Mouse (Mus musculus) right cerebral cortex, postnatal 10 days (tissue): Measurements from ENCODE around the gene Mybpc2.

Source experiments
- DNase-seq, 2 experiments: peaks; one replicate each; pipeline ENCODE4 v3.0.0; 2021; ENCODE audit warnings: low spot score in 2 of 2

The Mybpc2 gene

GRCm38 (mm10) chr7:44524502-44524901 is at the start of gene Mybpc2:
Gene Mybpc2 (minus strand): TSS chr7:44524656.
- DNase-seq = no peak

GRCm38 (mm10) chr7:44572956-44573484 is 48.6 kb upstream of the Mybpc2 start:
- DNase-seq = no peak

GRCm38 (mm10) chr7:44572213-44572701 is 47.8 kb upstream of the Mybpc2 start, which contains the start of gene Napsa:
Gene Napsa (plus strand): TSS chr7:44572380.
- no peak for DNase-seq

GRCm38 (mm10) chr7:44571811-44572210 is 47.4 kb upstream of the Mybpc2 start:
- no peak for DNase-seq

GRCm38 (mm10) chr7:44570989-44571388 is 46.5 kb upstream of the Mybpc2 start:
- DNase-seq = no peak

GRCm38 (mm10) chr7:44568803-44569202 is 44.3 kb upstream of the Mybpc2 start:
- no peak for DNase-seq

DNA sequence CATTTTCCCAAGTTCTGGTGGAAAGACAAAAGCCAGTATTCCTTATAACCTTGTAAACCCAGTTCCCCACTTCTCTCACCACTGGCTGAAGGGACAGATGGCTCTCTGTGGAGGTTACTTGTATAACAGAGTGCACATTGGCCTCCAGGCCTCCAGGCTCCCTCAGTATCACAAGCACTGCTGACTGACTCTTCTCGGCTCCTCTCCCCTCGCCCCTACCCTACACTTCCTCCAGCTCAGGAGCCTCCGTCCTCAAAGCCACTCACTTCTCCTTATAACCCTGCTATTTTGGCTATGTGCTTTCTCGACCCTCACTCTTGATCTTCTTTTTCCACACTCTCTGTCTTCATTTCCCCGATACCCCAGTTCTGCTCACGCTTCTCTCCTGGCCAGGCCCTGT is 41.0 kb upstream of the Mybpc2 start:
- DNase-seq = no peak

DNA sequence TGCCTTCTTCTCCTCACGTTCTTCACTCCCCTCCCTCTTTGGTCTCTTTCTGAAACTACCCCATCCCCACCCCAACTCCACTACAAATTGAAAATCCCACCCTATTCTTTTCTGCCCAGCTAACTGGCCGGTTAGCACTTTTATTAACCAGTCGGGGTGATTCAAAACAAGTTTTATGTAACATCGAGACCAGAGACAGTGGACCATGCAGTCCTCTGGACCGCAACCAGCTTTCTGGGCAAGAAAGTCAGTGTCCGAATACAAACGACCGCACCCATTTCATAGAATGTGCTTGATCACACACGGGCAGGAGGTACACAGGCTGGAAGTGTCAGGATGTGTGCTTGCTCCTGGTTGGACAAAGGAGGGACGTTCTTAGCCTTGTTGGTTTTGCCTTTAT is 40.0 kb upstream of the Mybpc2 start:
- no peak for DNase-seq

GRCm38 (mm10) chr7:44563284-44563683 is 38.8 kb upstream of the Mybpc2 start:
- no peak for DNase-seq

DNA sequence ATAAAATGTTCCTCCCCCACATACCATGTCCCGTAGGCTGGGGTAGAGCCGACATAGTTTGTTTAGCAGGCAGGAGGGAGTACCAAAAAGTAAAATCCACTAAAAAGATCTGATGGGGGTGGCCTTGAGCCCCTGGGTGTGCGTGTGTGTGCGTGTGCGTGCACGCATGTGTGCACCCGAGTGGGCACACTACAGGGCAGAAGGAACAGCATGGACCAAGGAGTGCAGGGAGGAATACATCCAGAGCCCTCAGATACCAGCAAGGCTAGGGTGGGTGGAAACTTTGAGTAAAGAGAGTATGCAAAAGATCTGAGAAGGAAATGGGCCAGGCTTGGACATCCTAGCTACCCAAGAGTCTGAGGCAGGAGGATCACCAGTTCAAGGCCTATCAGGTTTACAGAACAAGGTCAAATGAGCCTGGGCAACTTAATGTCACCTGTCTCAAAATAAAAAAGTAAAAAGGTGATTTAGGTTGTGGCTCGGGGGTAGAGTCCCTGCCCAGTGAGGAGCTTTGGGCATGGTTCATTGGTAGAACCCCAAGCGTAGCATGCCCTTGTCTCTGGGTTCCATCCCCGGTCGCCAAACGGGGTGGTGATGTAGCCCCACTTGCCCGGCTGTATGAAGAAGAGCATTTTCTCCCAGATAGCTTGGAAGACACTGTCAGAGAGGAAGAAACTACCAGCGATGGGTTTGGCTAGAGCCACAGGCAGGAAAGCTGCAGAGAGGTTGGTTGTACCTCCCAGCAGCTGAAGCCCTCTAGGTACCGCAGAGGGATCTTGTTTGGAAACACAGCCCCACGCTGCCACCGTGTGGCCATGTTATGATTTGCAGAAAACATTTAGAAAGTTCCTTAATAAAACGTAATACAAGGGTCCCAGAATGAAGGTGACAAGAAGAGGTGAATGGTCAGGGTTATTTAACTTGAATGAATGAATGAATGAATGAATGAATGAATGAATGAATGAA is 36.3 kb upstream of the Mybpc2 start:
- DNase-seq = peak; percentile 83 to 89

DNA sequence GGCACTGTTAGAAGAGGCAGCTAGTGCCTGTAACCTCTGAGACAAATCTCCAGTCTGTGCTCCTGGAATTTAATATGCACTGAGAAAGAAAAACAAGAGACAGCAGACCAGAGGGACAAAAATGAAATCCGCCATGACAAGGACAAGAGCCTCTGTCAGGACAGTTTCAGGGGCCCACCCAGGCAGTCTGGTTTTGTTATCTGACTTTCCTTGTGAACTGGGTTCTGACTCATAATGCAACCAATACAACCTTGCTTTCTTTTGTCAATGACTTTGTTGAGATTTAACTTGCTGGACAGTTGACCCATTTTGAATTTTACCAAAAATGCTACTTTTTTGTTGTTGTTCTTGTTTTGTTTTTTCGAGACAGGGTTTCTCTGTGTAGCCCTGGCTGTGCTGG is 33.2 kb upstream of the Mybpc2 start:
- no peak for DNase-seq

DNA sequence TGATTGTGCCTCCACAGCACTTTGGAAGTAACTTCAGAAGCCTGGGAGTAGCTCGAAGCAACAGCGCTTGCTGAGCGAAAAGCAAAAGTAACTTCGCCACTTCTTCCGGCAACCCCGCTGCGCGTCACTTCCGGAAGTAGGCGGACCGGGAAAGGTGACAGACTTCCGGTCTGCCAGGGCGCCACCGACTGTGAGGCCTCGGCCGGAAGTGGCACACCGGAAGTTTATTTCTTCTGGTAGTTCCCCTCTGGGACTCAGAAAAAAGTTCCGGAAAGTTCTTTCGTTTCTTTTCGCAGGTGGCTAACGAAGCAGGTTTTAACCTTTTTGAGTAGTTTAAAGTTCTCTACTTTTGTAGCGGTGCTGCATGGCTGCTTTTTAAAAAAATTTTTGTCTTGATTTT is 29.4 kb upstream of the Mybpc2 start, which contains the start of gene Nr1h2:
Gene Nr1h2, minus strand, starts transcription at position 126 of the 400 bp plus-strand sequence.
- peak; percentile 98 for DNase-seq

- DNase-seq = peak; percentile 82
Measured at GRCm38 (mm10) chr7:44553196-44553764, 28.8 kb upstream of the Mybpc2 start.

- DNase-seq = peak in 1 of 2 experiments; percentile 26
Measured at GRCm38 (mm10) chr7:44552141-44552908, 27.9 kb upstream of the Mybpc2 start.

DNA sequence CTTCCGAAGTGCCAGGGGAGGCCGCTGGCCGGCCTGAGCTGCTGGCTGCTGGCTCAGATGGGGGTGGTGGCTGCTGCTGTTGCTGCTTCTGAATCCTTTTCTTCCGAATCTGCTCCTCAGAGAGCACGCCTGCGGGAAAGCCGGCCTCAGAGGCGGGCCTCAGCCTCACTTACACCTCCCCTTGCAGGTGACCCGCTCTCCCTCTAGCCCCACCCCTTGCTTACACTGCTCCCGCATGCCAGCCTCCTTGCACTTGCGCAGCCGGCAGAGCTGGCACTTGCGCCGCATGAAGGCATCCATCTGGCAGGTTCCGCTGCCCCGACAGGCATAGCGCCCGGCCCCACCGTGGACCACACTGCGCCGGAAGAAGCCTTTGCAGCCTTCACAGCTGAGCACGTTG is 27.3 kb upstream of the Mybpc2 start:
- peak in 1 of 2 experiments; percentile 31 for DNase-seq

DNA sequence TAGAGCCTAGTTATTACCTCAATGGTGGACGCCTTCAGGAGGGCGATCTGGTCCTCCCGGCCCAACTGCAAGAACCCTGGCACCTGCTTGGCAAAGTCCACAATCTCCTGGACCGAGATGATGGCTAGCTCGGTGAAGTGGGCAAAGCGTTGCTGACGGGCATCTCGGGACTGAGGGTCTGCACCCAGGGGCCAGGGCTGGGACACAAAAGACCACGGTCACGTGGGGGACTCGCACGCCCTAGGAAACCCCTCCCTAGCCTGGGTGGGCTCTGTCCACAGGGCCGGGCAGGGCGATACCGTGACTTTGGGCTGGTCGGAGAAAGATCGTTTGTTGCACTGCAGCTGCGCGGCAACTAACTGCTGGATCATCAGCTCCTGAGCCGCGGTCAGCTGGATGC is 26.8 kb upstream of the Mybpc2 start:
- DNase-seq = peak in 1 of 2 experiments; percentile 29

GRCm38 (mm10) chr7:44550409-44550678 is 25.9 kb upstream of the Mybpc2 start:
- no peak for DNase-seq

GRCm38 (mm10) chr7:44549621-44550408 is 25.4 kb upstream of the Mybpc2 start:
- DNase-seq = no peak

- DNase-seq = peak; percentile 99 to 100
Measured at GRCm38 (mm10) chr7:44548497-44549087, 24.1 kb upstream of the Mybpc2 start, which contains the start of gene Pold1. Gene Pold1 (minus strand): TSS chr7:44548849.

DNA sequence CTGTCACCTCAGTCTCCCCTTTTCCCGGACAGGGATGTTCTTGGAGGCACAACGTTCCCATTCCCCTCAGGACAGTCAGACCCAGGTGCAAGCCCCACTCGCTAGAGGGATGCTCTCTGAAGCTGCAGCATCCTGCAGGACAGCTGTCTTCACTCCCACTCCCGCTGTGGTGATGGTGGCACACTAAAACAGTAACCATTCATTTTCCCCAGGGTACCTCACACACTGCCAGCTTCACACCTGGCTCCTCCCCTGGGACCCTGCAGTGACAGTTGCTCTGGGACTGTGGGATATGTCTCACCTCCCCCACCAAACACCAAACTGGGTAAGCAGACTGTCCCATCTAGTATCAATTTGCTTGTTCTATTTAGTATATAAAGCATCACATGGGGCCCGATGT is 23.3 kb upstream of the Mybpc2 start:
- DNase-seq = no peak

GRCm38 (mm10) chr7:44547041-44547440 is 22.6 kb upstream of the Mybpc2 start:
- no peak for DNase-seq
